Mouse (Mus musculus) forebrain, embryonic 14.5 days (tissue): Measurements from ENCODE around the gene Ift172. TPM values are rescaled to one million over a fixed set of nuclear protein-coding genes. Genes with fewer than 3 reads are reported as not detected.
"Not testable (repeated sequence)": the region's sequence is repeated elsewhere in the genome, so short reads cannot be mapped to it uniquely, and the experiment has no call there.

Experiments
- ATAC-seq: fragments of 200-750 bp; cut with Nextera tagmentation; 2 replicates; pipeline ENCODE4 v1.8.0; 2017; ENCODE audit warnings: mild to moderate bottlenecking, moderate library complexity
- DNase-seq: peaks from one replicate; pipeline ENCODE4 v3.0.0-alpha.2; 2015; ENCODE audit warnings: low spot score
- H3K27ac ChIP-seq: fragments of 300-500 bp; sonication (generic); 2 replicates; pipeline ENCODE4 v1.5.1; 2014; ENCODE audit warnings: low read depth, mild to moderate bottlenecking, control low read depth, low read length, moderate library complexity
- H3K27me3 ChIP-seq: fragments of 300-500 bp; sonication (generic); replicated peaks from 2 replicates; pipeline ENCODE4 v1.6.1; 2014; ENCODE audit warnings: low read length, control low read depth, mixed read lengths; ENCODE audit not compliant: control insufficient read depth, insufficient read depth
- H3K36me3 ChIP-seq: fragments of 300-500 bp; sonication (generic); 2 replicates; pipeline ENCODE4 v1.6.1; 2014; ENCODE audit warnings: low read length, control low read depth; ENCODE audit not compliant: control insufficient read depth, insufficient read depth
- H3K4me1 ChIP-seq: fragments of 300-500 bp; sonication (generic); 2 replicates; pipeline ENCODE4 v1.6.1; 2014; ENCODE audit warnings: antibody characterized with exemption, low read length, control low read depth; ENCODE audit not compliant: control insufficient read depth, insufficient read depth
- H3K4me2 ChIP-seq: fragments of 300-500 bp; sonication (generic); 2 replicates; pipeline ENCODE4 v1.6.1; 2014; ENCODE audit warnings: mild to moderate bottlenecking, control low read depth, low read length
- H3K4me3 ChIP-seq: fragments of 300-500 bp; sonication (generic); 2 replicates; pipeline ENCODE4 v1.5.1; 2014; ENCODE audit warnings: low read depth, low read length, control low read depth
- H3K9ac ChIP-seq: fragments of 300-500 bp; sonication (generic); 2 replicates; pipeline ENCODE4 v1.6.1; 2014; ENCODE audit warnings: mild to moderate bottlenecking, low read length, control low read depth, moderate library complexity
- H3K9me3 ChIP-seq: fragments of 300-500 bp; sonication (generic); replicated peaks from 2 replicates; pipeline ENCODE4 v1.6.1; 2016; ENCODE audit warnings: low read length, control low read depth, mixed read lengths; ENCODE audit not compliant: control insufficient read depth
- WGBS: fragments of 180-500 bp; shearing (Covaris S2); extraction: QIAGEN DNeasy Blood & Tissue Kit; methylation state at CpG from one replicate; pipeline ENCODE4 v1.1.7; 2014; 5-methylcytosine and 5-hydroxymethylcytosine counted together
- polyA plus RNA-seq: library from polyadenylated mRNA; unstranded; fragments of >200 nt; fragmentation: Nextera tagmentation; extraction: Ambion mirVana; gene quantifications from 2 replicates; pipeline ENCODE4 v1.2.1, GENCODE M21; 2014

Gene Ift172
- polyA plus RNA-seq, 1 experiment from 2014 or later: 24.0 TPM

DNA sequence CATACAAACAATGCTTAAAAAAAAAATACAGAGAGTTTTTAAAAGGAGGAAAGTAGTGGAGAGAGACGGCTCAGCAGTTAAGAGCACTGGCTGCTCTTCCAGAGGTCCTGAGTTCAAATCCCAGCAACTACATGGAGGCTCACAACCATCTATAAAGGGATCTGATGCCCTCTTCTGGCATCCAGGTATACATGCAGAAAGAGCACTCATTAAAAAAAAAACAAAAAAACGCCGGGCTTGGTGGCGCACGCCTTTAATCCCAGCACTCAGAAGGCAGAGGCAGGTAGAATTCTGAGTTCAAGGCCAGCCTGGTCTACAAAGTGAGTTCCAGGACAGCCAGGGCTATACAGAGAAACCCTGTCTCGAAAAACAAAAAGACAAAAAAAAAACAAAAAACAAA lies 74.4 kb downstream of the Ift172 start:
- H3K36me3 ChIP-seq, H3K4me1 ChIP-seq, H3K27ac ChIP-seq, DNase-seq, H3K4me3 ChIP-seq, H3K27me3 ChIP-seq, H3K9ac ChIP-seq, ATAC-seq, H3K4me2 ChIP-seq, H3K9me3 ChIP-seq: not testable (repeated sequence)
- WGBS: 87% methylated on average over 6 of the region's 6 CpGs

DNA sequence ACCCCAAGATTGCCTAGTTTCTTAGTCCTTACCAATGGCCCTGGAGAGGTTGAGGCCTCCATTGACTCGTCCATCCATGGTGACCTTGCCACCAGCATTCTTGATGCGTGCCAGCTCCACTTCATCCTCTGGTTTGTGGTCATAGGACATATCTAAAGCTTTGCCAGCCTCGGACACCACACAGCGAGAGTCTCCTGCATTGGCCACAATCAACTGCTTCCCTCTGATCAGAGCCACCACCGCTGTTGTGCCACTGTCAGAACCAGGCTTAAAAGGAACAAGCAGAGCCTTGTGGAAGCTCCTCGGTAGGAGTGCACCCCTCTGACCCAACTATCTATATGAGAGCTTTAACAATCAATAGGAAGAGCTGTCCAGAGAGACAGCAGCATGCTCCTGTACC lies 86.5 kb downstream of the Ift172 start:
- Histone ChIP-seq H3K27me3 (no peaks in the 10 kb centered on the region), H3K9me3 (0 out of 2 replicates have a peak, but pooled peaks cover 3% of the 10 kb centered on the region), H3K4me1 (peaks cover 15% of the 10 kb centered on the region), H3K9ac (no peak overlapping the region), H3K4me3 (no peak overlapping the region), H3K4me2 (no peak overlapping the region), H3K27ac (no peak overlapping the region), H3K36me3 (peaks cover 69% of the 10 kb centered on the region)
- WGBS: 95% methylated on average over 6 of the region's 6 CpGs
- ATAC-seq (no peak), DNase-seq (no peak)

DNA sequence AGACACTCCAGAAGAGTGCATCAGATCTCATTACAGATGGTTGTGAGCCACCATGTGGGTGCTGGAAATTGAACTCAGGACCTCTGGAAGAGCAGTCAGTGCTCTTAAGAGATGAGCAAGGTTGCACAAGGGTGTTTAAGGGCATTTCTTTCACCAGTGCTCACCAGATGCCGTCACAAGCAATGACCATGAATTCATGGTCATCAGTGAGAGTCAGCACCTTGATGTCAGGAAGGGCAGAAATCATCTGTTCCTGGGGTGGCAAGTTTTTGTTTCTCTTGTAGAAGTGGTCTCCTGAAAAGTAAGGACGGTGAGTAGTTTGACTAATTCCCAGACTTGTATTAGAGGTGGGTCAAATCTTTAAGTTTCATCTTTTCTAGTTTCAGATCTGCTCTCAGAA lies 87.0 kb downstream of the Ift172 start:
- Histone ChIP-seq H3K9me3 (0 out of 2 replicates have a peak, but pooled peaks cover 3% of the 10 kb centered on the region), H3K4me3 (no peak overlapping the region), H3K4me2 (no peak overlapping the region), H3K27me3 (no peaks in the 10 kb centered on the region), H3K36me3 (peaks cover 74% of the 10 kb centered on the region), H3K9ac (no peak overlapping the region), H3K4me1 (peaks cover 15% of the 10 kb centered on the region), H3K27ac (no peak overlapping the region)
- no peak for ATAC-seq
- whole genome bisulfite sequencing: 93% methylated on average over 2 of the region's 2 CpGs
- DNase-seq: no peak

Other genes with a start within 250 kb of the Ift172 start
- gene Atraid, start 242.8 kb downstream of the Ift172 start, polyA plus RNA-seq: 167 and 200 TPM in 2 replicates
- gene Slc5a6, start 242.2 kb downstream of the Ift172 start, polyA plus RNA-seq: 12.1 and 13.7 TPM in 2 replicates
- gene Cad, start 236.3 kb downstream of the Ift172 start, polyA plus RNA-seq: 16.5 and 19.4 TPM in 2 replicates
- gene Dnajc5g, start 184.8 kb downstream of the Ift172 start, polyA plus RNA-seq: not detected in 2 replicates
- gene Slc30a3, start 182.9 kb downstream of the Ift172 start, polyA plus RNA-seq: 2.0 TPM in 2 replicates
- gene Trim54, start 174.4 kb downstream of the Ift172 start, polyA plus RNA-seq: not detected in 2 replicates
- not detected in 2 replicates for gene Ucn, start 152.3 kb downstream of the Ift172 start, polyA plus RNA-seq
- gene Mpv17, start 136.9 kb downstream of the Ift172 start, polyA plus RNA-seq: 36.6 and 37.4 TPM in 2 replicates
- 1.1 and 2.0 TPM in 2 replicates for gene Gm29609, start 111.2 kb downstream of the Ift172 start, polyA plus RNA-seq
- 45.7 and 47.5 TPM in 2 replicates for gene Gtf3c2, start 111.0 kb downstream of the Ift172 start, polyA plus RNA-seq
- 135 and 142 TPM in 2 replicates for gene Snx17, start 97.9 kb downstream of the Ift172 start, polyA plus RNA-seq
- 84.5 and 87.3 TPM in 2 replicates for gene Eif2b4, start 97.7 kb downstream of the Ift172 start, polyA plus RNA-seq
- gene Zfp513, start 88.8 kb downstream of the Ift172 start, polyA plus RNA-seq: 7.2 and 8.7 TPM in 2 replicates
- 133 and 143 TPM in 2 replicates for gene Ppm1g, start 70.4 kb downstream of the Ift172 start, polyA plus RNA-seq
- 160 and 167 TPM in 2 replicates for gene Nrbp1, start 50.3 kb downstream of the Ift172 start, polyA plus RNA-seq
- 0.47 and 1.2 TPM in 2 replicates for gene Gm9970, start 49.9 kb downstream of the Ift172 start, polyA plus RNA-seq
- 2.0 and 2.8 TPM in 2 replicates for gene Krtcap3, start 39.4 kb downstream of the Ift172 start, polyA plus RNA-seq
- gene Fndc4, start 5.0 kb upstream of the Ift172 start, polyA plus RNA-seq: 68.0 and 72.6 TPM in 2 replicates
- gene Gckr, start 6.3 kb upstream of the Ift172 start, polyA plus RNA-seq: not detected in 2 replicates
- 79.7 and 93.6 TPM in 2 replicates for gene Zfp512, start 161.3 kb upstream of the Ift172 start, polyA plus RNA-seq
- not detected in 2 replicates for gene 4930548H24Rik, start 194.6 kb upstream of the Ift172 start, polyA plus RNA-seq
- gene Gpn1, start 203.6 kb upstream of the Ift172 start, polyA plus RNA-seq: 83.2 and 83.9 TPM in 2 replicates
- 20.9 and 21.7 TPM in 2 replicates for gene Slc4a1ap, start 235.9 kb upstream of the Ift172 start, polyA plus RNA-seq
- gene Supt7l, start 236.7 kb upstream of the Ift172 start, polyA plus RNA-seq: 10.0 and 13.7 TPM in 2 replicates